Mouse (Mus musculus) intestine, embryonic 16.5 days (tissue): ENCODE results near the gene Cd59b. TPM values are rescaled to one million over a fixed set of nuclear protein-coding genes. Genes with fewer than 3 reads are reported as not detected.
"Not testable (repeated sequence)": the region's sequence is repeated elsewhere in the genome, so short reads cannot be mapped to it uniquely, and the experiment has no call there.

ENCODE experiments used
- ATAC-seq: fragments of 200-750 bp; cut with Nextera tagmentation; 2 replicates; pipeline ENCODE4 v1.8.0; 2017; ENCODE audit warnings: moderate TSS enrichment, moderate library complexity
- H3K27ac ChIP-seq: fragments of 300-500 bp; sonication (generic); 2 replicates; pipeline ENCODE4 v1.5.1; 2014; ENCODE audit warnings: mild to moderate bottlenecking, low read length
- H3K27me3 ChIP-seq: fragments of 300-500 bp; sonication (generic); replicated peaks from 2 replicates; pipeline ENCODE4 v1.6.1; 2014; ENCODE audit warnings: low read length, control low read depth, mixed read lengths; ENCODE audit not compliant: control insufficient read depth, insufficient read depth
- H3K36me3 ChIP-seq: fragments of 300-500 bp; sonication (generic); 2 replicates; pipeline ENCODE4 v1.6.1; 2014; ENCODE audit warnings: low read length, control low read depth; ENCODE audit not compliant: control insufficient read depth, insufficient read depth
- H3K4me1 ChIP-seq: fragments of 300-500 bp; sonication (generic); 2 replicates; pipeline ENCODE4 v1.6.1; 2014; ENCODE audit warnings: low read length, control low read depth, mixed read lengths; ENCODE audit not compliant: control insufficient read depth, insufficient read depth
- H3K4me2 ChIP-seq: fragments of 300-500 bp; sonication (generic); 2 replicates; pipeline ENCODE4 v1.6.1; 2014; ENCODE audit warnings: low read depth, low read length, control low read depth
- H3K4me3 ChIP-seq: fragments of 300-500 bp; sonication (generic); 2 replicates; pipeline ENCODE4 v1.5.1; 2014; ENCODE audit warnings: mild to moderate bottlenecking, low read length
- H3K9ac ChIP-seq: fragments of 300-500 bp; sonication (generic); 2 replicates; pipeline ENCODE4 v1.6.1; 2014; ENCODE audit warnings: low read depth, low read length
- H3K9me3 ChIP-seq: fragments of 300-500 bp; sonication (generic); 2 replicates; pipeline ENCODE4 v1.6.1; 2016; ENCODE audit warnings: low read length, control low read depth; ENCODE audit not compliant: control insufficient read depth
- WGBS: fragments of 180-500 bp; shearing (Covaris S2); extraction: QIAGEN DNeasy Blood & Tissue Kit; methylation state at CpG from one replicate; pipeline ENCODE4 v1.1.7; 2014; 5-methylcytosine and 5-hydroxymethylcytosine counted together
- polyA plus RNA-seq: library from polyadenylated mRNA; unstranded; fragments of >200 nt; fragmentation: Nextera tagmentation; extraction: Ambion mirVana; gene quantifications from 2 replicates; pipeline ENCODE4 v1.2.1, GENCODE M21; 2015

The Cd59b gene
- polyA plus RNA-seq, 1 experiment from 2014 or later: 6.8 TPM

- H3K27me3 ChIP-seq: no peaks in the 10 kb centered on the region
- no peaks in the 10 kb centered on the region for H3K9me3 ChIP-seq
- H3K4me2 ChIP-seq: no peak overlapping the region
- no peak for ATAC-seq
- H3K9ac ChIP-seq: no peak overlapping the region
- H3K36me3 ChIP-seq: peaks cover 4% of the 10 kb centered on the region; the same call in 1 of the 2 replicates
- H3K4me3 ChIP-seq: no peak overlapping the region
- 53% methylated on average over 10 of the region's 10 CpGs for WGBS
- H3K27ac ChIP-seq: no peak overlapping the region
- no peaks in the 10 kb centered on the region; the same call in 1 of the 2 replicates for H3K4me1 ChIP-seq
These were observed 9.9 kb upstream of the Cd59b start for GRCm38 (mm10) chr2:104059786-104060185.

DNA sequence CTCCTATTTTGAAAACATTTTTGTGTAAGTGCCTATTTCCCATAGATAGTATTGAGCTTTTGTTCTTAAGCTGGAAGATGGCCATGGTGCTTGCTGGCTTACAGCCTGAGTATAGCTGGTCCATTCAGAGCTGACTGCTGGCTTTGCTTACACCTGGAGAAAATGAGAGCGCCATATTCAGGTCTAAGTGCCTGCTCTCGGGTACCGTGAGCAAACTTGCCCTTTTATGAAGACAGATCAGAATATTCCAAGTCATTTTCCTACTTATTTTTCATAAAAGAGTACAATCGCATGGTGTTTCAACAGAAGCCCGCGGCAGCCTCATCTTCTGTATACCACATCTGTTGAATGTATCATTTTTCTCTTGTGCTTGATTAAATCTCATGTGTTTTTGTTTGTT lies 8.7 kb upstream of the Cd59b start:
- 95% methylated on average over 6 of the region's 6 CpGs for WGBS
- no peak overlapping the region for H3K27ac ChIP-seq

GRCm38 (mm10) chr2:104062665-104063064 lies 7.0 kb upstream of the Cd59b start:
- Histone ChIP-seq H3K9ac (no peak overlapping the region), H3K27ac (no peak overlapping the region), H3K4me2 (no peak overlapping the region), H3K36me3 (no peaks in the 10 kb centered on the region), H3K4me3 (no peak overlapping the region), H3K9me3 (no peaks in the 10 kb centered on the region), H3K4me1 (no peaks in the 10 kb centered on the region; the same call in 1 of the 2 replicates), H3K27me3 (no peaks in the 10 kb centered on the region)
- no peak for ATAC-seq

More for the DNA sequence above, 8.7 kb upstream of the Cd59b start:
- Histone ChIP-seq H3K4me3 (no peak overlapping the region), H3K4me2 (no peak overlapping the region), H3K36me3 (no peaks in the 10 kb centered on the region), H3K9ac (no peak overlapping the region), H3K27me3 (no peaks in the 10 kb centered on the region), H3K9me3 (no peaks in the 10 kb centered on the region), H3K4me1 (no peaks in the 10 kb centered on the region; the same call in 1 of the 2 replicates)
- no peak for ATAC-seq

DNA sequence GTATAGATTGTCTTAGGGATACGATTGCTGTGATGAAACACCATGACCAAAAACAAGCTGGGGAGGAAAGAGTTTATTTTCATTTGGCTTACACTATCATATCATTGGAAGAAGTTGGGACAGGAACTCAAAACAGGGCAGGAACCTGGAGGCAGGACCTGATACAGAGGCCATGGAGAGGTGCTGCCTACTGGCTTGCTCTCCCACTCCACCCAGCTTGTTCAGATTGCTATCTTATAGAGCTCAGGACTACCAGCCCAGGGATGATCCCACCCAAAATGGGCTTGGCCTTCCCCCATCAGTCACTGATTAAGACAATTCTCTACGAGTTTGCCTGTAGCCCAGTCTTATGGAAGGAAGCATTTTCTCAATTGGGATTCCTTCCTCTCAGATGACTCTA lies 5.5 kb upstream of the Cd59b start:
- Histone ChIP-seq H3K4me1 (no peaks in the 10 kb centered on the region; the same call in 1 of the 2 replicates), H3K9me3 (no peaks in the 10 kb centered on the region), H3K36me3 (no peaks in the 10 kb centered on the region), H3K27me3 (no peaks in the 10 kb centered on the region), H3K4me2 (no peak overlapping the region), H3K27ac (no peak overlapping the region), H3K4me3 (no peak overlapping the region), H3K9ac (no peak overlapping the region)
- WGBS: 71% methylated on average over 2 of the region's 2 CpGs
- no peak for ATAC-seq

GRCm38 (mm10) chr2:104065526-104065925 lies 4.1 kb upstream of the Cd59b start, which contains the start of gene Gm10912:
Gm10912 (plus strand) TSS chr2:104065826.
- H3K36me3 ChIP-seq, ATAC-seq, H3K27ac ChIP-seq, H3K4me1 ChIP-seq, H3K27me3 ChIP-seq, H3K4me2 ChIP-seq, H3K4me3 ChIP-seq, H3K9ac ChIP-seq, H3K9me3 ChIP-seq: not testable (repeated sequence)
- WGBS: 91% methylated on average over 5 of the region's 6 CpGs

DNA sequence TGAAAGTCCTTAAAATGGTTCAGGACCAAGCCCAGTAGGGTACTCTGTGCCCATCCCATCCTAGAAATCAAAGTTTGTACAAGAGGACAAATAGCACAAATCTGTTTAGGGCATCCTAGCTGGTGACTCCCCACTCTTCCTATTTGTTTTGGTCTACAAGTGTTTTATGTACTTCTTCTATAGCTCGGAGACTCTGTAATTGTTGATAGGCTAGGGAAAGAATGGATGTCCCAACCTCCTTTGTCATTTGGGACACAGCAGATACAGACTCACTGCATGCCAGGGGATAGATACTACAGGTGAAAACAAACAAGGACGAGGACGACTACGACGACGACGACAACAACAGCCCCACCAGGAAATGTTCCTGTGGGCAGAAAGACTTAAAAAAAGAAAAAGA lies 1.2 kb upstream of the Cd59b start, which contains the start of gene Gm10799:
TSS of gene Gm10799 (minus strand) at position 101 of the 400 bp plus-strand sequence.
- not testable (repeated sequence) for H3K27me3 ChIP-seq, H3K4me3 ChIP-seq, ATAC-seq, H3K27ac ChIP-seq, H3K36me3 ChIP-seq, H3K9ac ChIP-seq, H3K9me3 ChIP-seq, H3K4me1 ChIP-seq, H3K4me2 ChIP-seq
- WGBS: 83% methylated on average over 7 of the region's 7 CpGs

DNA sequence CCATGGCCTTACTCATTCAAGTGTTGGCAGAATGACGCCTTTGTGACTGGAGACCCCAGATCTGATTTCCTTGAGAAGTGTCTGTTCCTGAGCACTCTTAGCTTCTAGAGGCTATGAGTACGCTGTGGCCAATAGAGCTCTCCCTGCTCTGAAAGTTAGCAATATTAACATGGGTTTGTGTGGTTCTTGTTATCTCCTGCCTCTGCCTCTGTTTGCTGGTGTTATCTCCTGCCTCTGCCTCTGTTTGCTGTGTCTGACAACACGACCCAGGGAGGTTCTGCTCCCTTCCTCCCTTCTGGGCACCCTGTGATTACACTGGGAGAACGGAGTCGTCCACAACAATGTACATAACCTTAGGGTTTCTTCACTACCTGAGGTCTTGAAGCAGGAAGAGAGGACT lies 8.6 kb downstream of the Cd59b start:
- WGBS: 51% methylated on average over 5 of the region's 5 CpGs
- not testable (repeated sequence) for H3K36me3 ChIP-seq
- ATAC-seq: peak; percentile 64

GRCm38 (mm10) chr2:104081436-104082050 lies 11.9 kb downstream of the Cd59b start:
- H3K4me3 ChIP-seq, H3K4me2 ChIP-seq, H3K4me1 ChIP-seq, H3K36me3 ChIP-seq, H3K9me3 ChIP-seq, H3K27ac ChIP-seq, H3K9ac ChIP-seq, H3K27me3 ChIP-seq: not testable (repeated sequence)
- WGBS: no CpG with 5 or more reads among the region's 1 CpGs
- peak; percentile 82 for ATAC-seq

More for the DNA sequence above, 8.6 kb downstream of the Cd59b start:
- not testable (repeated sequence) for H3K27ac ChIP-seq, H3K9me3 ChIP-seq, H3K9ac ChIP-seq, H3K4me1 ChIP-seq, H3K4me3 ChIP-seq, H3K4me2 ChIP-seq, H3K27me3 ChIP-seq

GRCm38 (mm10) chr2:104082474-104082873 lies 12.8 kb downstream of the Cd59b start:
- no peak overlapping the region for H3K4me2 ChIP-seq
- no peak overlapping the region for H3K27ac ChIP-seq
- no peak overlapping the region for H3K9ac ChIP-seq
- no peak for ATAC-seq
- H3K9me3 ChIP-seq: no peaks in the 10 kb centered on the region
- H3K4me1 ChIP-seq: no peaks in the 10 kb centered on the region
- no peaks in the 10 kb centered on the region for H3K27me3 ChIP-seq
- no peak overlapping the region for H3K4me3 ChIP-seq
- H3K36me3 ChIP-seq: no peaks in the 10 kb centered on the region

DNA sequence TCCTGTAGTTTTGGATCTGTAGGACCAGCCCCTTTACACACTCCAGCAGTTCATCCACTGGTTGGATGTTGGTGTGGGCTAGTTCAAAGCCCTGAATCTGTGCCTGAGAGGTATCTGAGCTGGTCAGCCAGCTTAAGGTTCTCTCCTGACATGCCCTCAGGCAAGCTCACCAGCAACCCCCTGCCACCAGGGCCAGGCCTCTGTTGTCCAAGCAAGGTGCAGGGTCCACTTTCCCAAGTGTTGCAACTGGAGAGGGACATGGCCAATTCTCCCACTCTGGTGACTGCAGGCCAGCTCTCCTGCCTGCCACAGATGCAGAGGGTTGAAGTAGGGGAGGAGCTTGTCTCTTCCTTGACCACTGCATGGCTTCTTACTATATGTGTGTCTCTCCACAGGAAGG lies 14.4 kb downstream of the Cd59b start:
- 0 out of 2 replicates have a peak, but pooled peaks have one; percentile 7 for ATAC-seq
- not testable (repeated sequence) for H3K9ac ChIP-seq, H3K4me3 ChIP-seq, H3K4me2 ChIP-seq, H3K27me3 ChIP-seq, H3K4me1 ChIP-seq, H3K9me3 ChIP-seq, H3K36me3 ChIP-seq, H3K27ac ChIP-seq
